ENCODE assay signal across 25 mouse cellular contexts in genomic region chr12:112912951-112913745, GRCm38 (mm10). TPM values are rescaled to one million over a fixed set of nuclear protein-coding genes. Genes with fewer than 3 reads are reported as not detected.
DNase-seq lines count a peak whose midpoint lies in the region; ATAC-seq lines count a peak whose summit lies in the region.
"Had no signal": no experiment of that assay in that cellular context is flagged by ENCODE, and none has a peak within 500 bp of the region (broad histone marks: within the 10 kb centered on the region; RNA-seq: fewer than 3 reads in every experiment).

No protein-coding gene starts in this region.

- peaks cover 27% of the 10 kb centered on the region for H3K27me3 ChIP-seq in megakaryocyte, embryonic 14.5 days (replicated peaks)
- 0 out of 2 replicates have a peak, but pooled peaks cover 3% of the 10 kb centered on the region for H3K27me3 ChIP-seq in embryonic facial prominence, embryonic 10.5 days (replicated peaks; ENCODE audit: low read depth, poor library complexity, severe bottlenecking)
- H3K27me3 ChIP-seq: embryonic facial prominence, embryonic 12.5 days; hindbrain, embryonic 15.5 days; intestine, embryonic 15.5 days; midbrain, embryonic 15.5 days; neural tube, embryonic 12.5 days had no signal

- peaks cover 88% of the 10 kb centered on the region for H3K36me3 ChIP-seq in megakaryocyte, embryonic 14.5 days (replicated peaks; ENCODE audit: low read length)
- peaks cover 71% of the 10 kb centered on the region for H3K36me3 ChIP-seq in embryonic facial prominence, embryonic 10.5 days (replicated peaks)
- H3K36me3 ChIP-seq: intestine, embryonic 15.5 days had no signal

- WGBS in embryonic facial prominence, embryonic 10.5 days, result 85% methylated on average over 28 of the region's 28 CpGs

- no peaks in the 10 kb centered on the region for H3K9me3 ChIP-seq in megakaryocyte, embryonic 14.5 days
- H3K9me3 ChIP-seq in embryonic facial prominence, embryonic 10.5 days, result no peaks in the 10 kb centered on the region
- H3K9me3 ChIP-seq: embryonic facial prominence, embryonic 12.5 days; hindbrain, embryonic 15.5 days; intestine, embryonic 15.5 days; limb, embryonic 12.5 days; midbrain, embryonic 15.5 days; neural tube, embryonic 12.5 days had no signal

- no peak for ATAC-seq in megakaryocyte, adult 5-6 weeks (ENCODE audit: poor library complexity, severe bottlenecking)
- ATAC-seq: activated CD4-positive, CD25-positive, alpha-beta regulatory T cell, adult 4 months; forebrain, postnatal 0 days; intestine, embryonic 15.5 days; midbrain, embryonic 15.5 days had no signal

- H3K4me3 ChIP-seq in megakaryocyte, embryonic 14.5 days (replicated peaks), result peak overlapping the region; percentile 33
- H3K4me3 ChIP-seq in embryonic facial prominence, embryonic 10.5 days, result no peak overlapping the region
- H3K4me3 ChIP-seq: embryonic facial prominence, embryonic 12.5 days; heart, adult 2 months; hindbrain, embryonic 15.5 days; intestine, embryonic 15.5 days; limb, embryonic 12.5 days; midbrain, embryonic 15.5 days; neural tube, embryonic 12.5 days had no signal

- H3K27ac ChIP-seq in embryonic facial prominence, embryonic 10.5 days (replicated peaks), result peak overlapping the region; percentile 19; the same call in 1 of the 2 replicates
- H3K27ac ChIP-seq: embryonic facial prominence, embryonic 12.5 days; hindbrain, embryonic 15.5 days; intestine, embryonic 15.5 days; limb, embryonic 12.5 days; midbrain, embryonic 15.5 days; neural tube, embryonic 12.5 days had no signal

- peaks cover 84% of the 10 kb centered on the region for H3K4me1 ChIP-seq in megakaryocyte, embryonic 14.5 days
- peaks cover 28% of the 10 kb centered on the region for H3K4me1 ChIP-seq in embryonic facial prominence, embryonic 10.5 days
- H3K4me1 ChIP-seq: embryonic facial prominence, embryonic 12.5 days; midbrain, embryonic 15.5 days had no signal

- DNase-seq in cerebellum, adult 18-20 months, result peak; percentile 21 to 41
- peak; percentile 44 for DNase-seq in cerebellum, adult 9-10 months
- no peak for DNase-seq in embryonic facial prominence, embryonic 10.5 days (ENCODE audit: low spot score)
- no peak for DNase-seq in lung, postnatal 25 days (ENCODE audit: low spot score)
- DNase-seq in layer of hippocampus, postnatal 14 days (ENCODE audit: low spot score in 2 of 2), result no peak
- DNase-seq: adrenal gland, adult 8-10 months; forebrain, postnatal 0 days; gastrocnemius, postnatal 25 days; heart, adult 2 months; kidney, adult 8-10 months; kidney, postnatal 10 days; lung, adult 18-20 months; lung, postnatal 14 days; right cerebral cortex, postnatal 25 days had no signal

RNA-seq across cellular contexts. Expression of gene Jag2, which starts 16.4 kb away (rescaled TPM):
- 4.8 and 14.7 TPM in 2 replicates for polyA plus RNA-seq in megakaryocyte, embryonic 14.5 days (2012; ENCODE audit: insufficient read depth, low replicate concordance)
- total RNA-seq in megakaryocyte, adult 5-6 weeks (2015), result 0.36 and 1.3 TPM in 2 replicates
- not detected in 2 replicates for total RNA-seq in megakaryocyte, adult 5-6 weeks (2017)
- 4.8 and 5.3 TPM in 2 replicates for polyA plus RNA-seq in embryonic facial prominence, embryonic 10.5 days (2016; fragmentation: Nextera tagmentation; extraction: Ambion mirVana)
- total RNA-seq in layer of hippocampus, postnatal 14 days (2021), result 10 to 100 TPM; 45.2 to 50.8 TPM

RNA-seq across cellular contexts. Expression of gene Nudt14, which starts 28.8 kb away (rescaled TPM):
- polyA plus RNA-seq in megakaryocyte, embryonic 14.5 days (2012; ENCODE audit: insufficient read depth, low replicate concordance), result 14.1 and 42.5 TPM in 2 replicates
- total RNA-seq in megakaryocyte, adult 5-6 weeks (2015), result 9.7 and 10.5 TPM in 2 replicates
- 11.4 and 11.9 TPM in 2 replicates for total RNA-seq in megakaryocyte, adult 5-6 weeks (2017)
- 78.1 and 83.8 TPM in 2 replicates for polyA plus RNA-seq in embryonic facial prominence, embryonic 10.5 days (2016; fragmentation: Nextera tagmentation; extraction: Ambion mirVana)
- total RNA-seq in layer of hippocampus, postnatal 14 days (2021), result 10 to 100 TPM in 1 of 2 experiments, 1 to 10 TPM in 1; 7.5 to 11.1 TPM

RNA-seq across cellular contexts. Expression of gene Gpr132, which starts 45.1 kb away (rescaled TPM):
- polyA plus RNA-seq in megakaryocyte, embryonic 14.5 days (2012; ENCODE audit: insufficient read depth, low replicate concordance), result 1.2 TPM in 1 of 2 replicates, not detected in the other
- total RNA-seq in megakaryocyte, adult 5-6 weeks (2015), result 20.0 and 25.8 TPM in 2 replicates
- 7.6 and 10.7 TPM in 2 replicates for total RNA-seq in megakaryocyte, adult 5-6 weeks (2017)
- 0.30 TPM in 1 of 2 replicates, not detected in the other for polyA plus RNA-seq in embryonic facial prominence, embryonic 10.5 days (2016; fragmentation: Nextera tagmentation; extraction: Ambion mirVana)
- not detected for total RNA-seq in layer of hippocampus, postnatal 14 days (2021)
- total RNA-seq: layer of hippocampus, adult 18-20 months had no signal
- polyA plus RNA-seq: forebrain, embryonic 11.5 days; forebrain, postnatal 0 days; hindbrain, embryonic 15.5 days; limb, embryonic 12.5 days; neural tube, embryonic 12.5 days had no signal

Comparison
In these comparisons a context has a peak if more than half of its experiments do, and no peak if none do; other contexts are left out.
1. DNase-seq: peak in cerebellum, adult 18-20 months (2 of 2) and cerebellum, adult 9-10 months (single experiment); none in embryonic facial prominence, embryonic 10.5 days (single experiment), lung, postnatal 25 days (single experiment) and layer of hippocampus, postnatal 14 days (0 of 2).
2. RNA of gene Jag2, which starts 16.4 kb away (total RNA-seq): 45.2 to 50.8 TPM in layer of hippocampus, postnatal 14 days; 0.36 to 1.3 TPM in megakaryocyte, adult 5-6 weeks; every median in the first group is over 10 times any median in the second.
3. RNA of gene Gpr132, which starts 45.1 kb away (total RNA-seq): 7.6 to 25.8 TPM in megakaryocyte, adult 5-6 weeks; not detected in layer of hippocampus, postnatal 14 days; every median in the first group is over 4 times any median in the second.